Mouse (Mus musculus) limb, embryonic 12.5 days (tissue): Measurements from ENCODE around the gene Btg1. TPM values are rescaled to one million over a fixed set of nuclear protein-coding genes. Genes with fewer than 3 reads are reported as not detected.

Experiments used
- ATAC-seq: fragments of 200-750 bp; cut with Nextera tagmentation; 2 replicates; pipeline ENCODE4 v1.8.0; 2017; ENCODE audit warnings: low read depth, moderate TSS enrichment; ENCODE audit not compliant: insufficient number of reproducible peaks, insufficient read depth, low FRiP score, low TSS enrichment
- H3K27ac ChIP-seq: fragments of 300-500 bp; sonication (generic); 2 replicates; pipeline ENCODE4 v1.5.1; 2016; ENCODE audit warnings: mild to moderate bottlenecking, moderate library complexity
- H3K27me3 ChIP-seq: fragments of 300-500 bp; sonication (generic); 2 replicates; pipeline ENCODE4 v1.6.1; 2016; ENCODE audit warnings: mild to moderate bottlenecking, moderate library complexity
- H3K36me3 ChIP-seq: fragments of 300-500 bp; sonication (generic); 2 replicates; pipeline ENCODE4 v1.6.1; 2016; ENCODE audit warnings: mild to moderate bottlenecking, moderate library complexity
- H3K4me1 ChIP-seq: fragments of 300-500 bp; sonication (generic); replicated peaks from 2 replicates; pipeline ENCODE4 v1.6.1; 2016
- H3K4me2 ChIP-seq: fragments of 300-500 bp; sonication (generic); 2 replicates; pipeline ENCODE4 v1.6.1; 2016; ENCODE audit warnings: mild to moderate bottlenecking, moderate library complexity
- H3K4me3 ChIP-seq: fragments of 300-500 bp; sonication (generic); replicated peaks from 2 replicates; pipeline ENCODE4 v1.5.1; 2016; ENCODE audit warnings: mild to moderate bottlenecking
- H3K9ac ChIP-seq: fragments of 300-500 bp; sonication (generic); replicated peaks from 2 replicates; pipeline ENCODE4 v1.6.1; 2016; ENCODE audit warnings: mild to moderate bottlenecking, moderate library complexity
- H3K9me3 ChIP-seq: fragments of 300-500 bp; sonication (generic); 2 replicates; pipeline ENCODE4 v1.6.1; 2016; ENCODE audit warnings: mild to moderate bottlenecking, moderate library complexity
- WGBS: fragments of 180-500 bp; shearing (Covaris S2); methylation state at CpG from one replicate; pipeline ENCODE4 v1.1.7; 2016; 5-methylcytosine and 5-hydroxymethylcytosine counted together
- polyA plus RNA-seq: library from polyadenylated mRNA; unstranded; fragments of >200 nt; fragmentation: Nextera tagmentation; extraction: Ambion mirVana; gene quantifications from 2 replicates; pipeline ENCODE4 v1.2.1, GENCODE M21; 2016

Btg1 gene
- polyA plus RNA-seq, 1 experiment from 2014 or later, result 59.8 TPM

DNA sequence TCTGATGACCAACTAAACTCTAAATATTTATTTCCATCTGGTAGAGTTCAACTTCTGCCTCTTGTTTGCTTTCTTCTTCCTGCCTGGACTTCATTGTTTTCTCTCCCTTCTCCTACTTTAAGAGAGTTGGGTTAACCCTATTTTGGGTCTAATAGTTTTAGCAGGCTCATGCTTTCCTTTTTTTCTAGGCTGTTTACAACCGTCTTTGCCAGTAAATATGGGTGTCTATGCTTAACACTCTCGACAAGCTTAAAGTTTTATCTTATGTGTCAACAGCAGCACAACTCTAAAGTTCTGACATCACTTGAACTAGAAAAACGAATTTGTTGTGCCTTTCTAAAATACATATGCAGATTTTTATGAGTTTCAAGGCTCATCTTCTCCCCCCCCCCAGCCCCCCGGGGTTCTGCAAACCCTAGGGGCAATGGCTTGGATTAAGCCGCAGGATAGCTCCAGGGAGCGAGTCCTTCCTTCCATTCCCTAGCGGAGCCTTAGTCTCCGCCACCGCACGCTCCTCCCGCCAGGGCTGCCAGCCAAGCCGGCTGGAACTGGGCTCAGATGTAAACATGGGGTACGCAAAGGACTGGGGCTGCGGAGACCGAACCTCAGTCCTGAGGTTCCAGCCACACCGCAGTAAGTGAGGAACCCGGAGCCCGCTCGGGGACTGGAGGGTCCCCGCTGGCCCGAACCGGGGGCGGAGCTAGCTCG lies 651 bp upstream of the Btg1 start:
- Histone ChIP-seq H3K9ac (peak overlapping the region; percentile 62), H3K27ac (peak overlapping the region; percentile 74), H3K4me3 (peak overlapping the region; percentile 98), H3K36me3 (peaks cover 14% of the 10 kb centered on the region), H3K9me3 (no peaks in the 10 kb centered on the region), H3K4me1 (peaks cover 18% of the 10 kb centered on the region), H3K4me2 (peak overlapping the region; percentile 59), H3K27me3 (no peaks in the 10 kb centered on the region)
- no peak for ATAC-seq
- 1% methylated on average over 24 of the region's 24 CpGs for WGBS

DNA sequence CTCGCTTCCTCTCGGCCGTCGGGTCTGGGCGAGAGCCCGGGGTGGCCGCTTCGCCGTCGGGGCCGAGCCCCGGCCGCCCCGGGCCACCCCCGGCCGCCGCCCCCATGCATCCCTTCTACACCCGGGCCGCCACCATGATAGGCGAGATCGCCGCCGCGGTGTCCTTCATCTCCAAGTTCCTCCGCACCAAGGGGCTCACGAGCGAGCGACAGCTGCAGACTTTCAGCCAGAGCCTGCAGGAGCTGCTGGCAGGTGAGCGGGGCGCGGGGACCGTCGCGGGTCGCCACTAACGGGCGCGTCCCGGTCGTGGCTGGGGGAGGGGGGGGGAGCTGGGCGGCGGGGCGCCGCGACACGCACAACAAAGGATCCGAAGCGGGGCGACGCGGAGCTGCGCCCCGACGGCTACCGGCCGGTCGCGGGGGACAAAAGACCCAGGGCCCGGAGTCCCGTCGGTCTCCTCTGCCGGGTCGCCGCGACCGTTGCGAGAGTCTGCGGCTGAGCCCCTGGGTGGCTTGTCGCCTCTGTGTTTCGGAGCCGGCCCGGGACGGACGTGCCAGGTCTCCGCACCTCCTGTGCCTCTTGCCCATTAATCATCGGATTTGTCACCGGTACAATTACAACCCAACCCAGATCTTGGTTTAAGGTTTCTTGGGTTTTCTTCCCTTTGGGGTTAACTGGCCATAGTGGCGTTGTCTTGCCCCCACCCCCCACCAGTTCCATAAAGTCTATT lies 580 bp downstream of the Btg1 start:
- H3K4me1 ChIP-seq, result peaks cover 29% of the 10 kb centered on the region
- peak overlapping the region; percentile 98 for H3K4me3 ChIP-seq
- peak; percentile 26 for ATAC-seq
- under 1% methylated on average over 76 of the region's 78 CpGs for WGBS
- H3K9me3 ChIP-seq, result no peaks in the 10 kb centered on the region
- peak overlapping the region; percentile 100 for H3K9ac ChIP-seq
- peak overlapping the region; percentile 96 for H3K27ac ChIP-seq
- peaks cover 25% of the 10 kb centered on the region for H3K36me3 ChIP-seq
- H3K27me3 ChIP-seq, result no peaks in the 10 kb centered on the region
- H3K4me2 ChIP-seq, result peak overlapping the region; percentile 59

DNA sequence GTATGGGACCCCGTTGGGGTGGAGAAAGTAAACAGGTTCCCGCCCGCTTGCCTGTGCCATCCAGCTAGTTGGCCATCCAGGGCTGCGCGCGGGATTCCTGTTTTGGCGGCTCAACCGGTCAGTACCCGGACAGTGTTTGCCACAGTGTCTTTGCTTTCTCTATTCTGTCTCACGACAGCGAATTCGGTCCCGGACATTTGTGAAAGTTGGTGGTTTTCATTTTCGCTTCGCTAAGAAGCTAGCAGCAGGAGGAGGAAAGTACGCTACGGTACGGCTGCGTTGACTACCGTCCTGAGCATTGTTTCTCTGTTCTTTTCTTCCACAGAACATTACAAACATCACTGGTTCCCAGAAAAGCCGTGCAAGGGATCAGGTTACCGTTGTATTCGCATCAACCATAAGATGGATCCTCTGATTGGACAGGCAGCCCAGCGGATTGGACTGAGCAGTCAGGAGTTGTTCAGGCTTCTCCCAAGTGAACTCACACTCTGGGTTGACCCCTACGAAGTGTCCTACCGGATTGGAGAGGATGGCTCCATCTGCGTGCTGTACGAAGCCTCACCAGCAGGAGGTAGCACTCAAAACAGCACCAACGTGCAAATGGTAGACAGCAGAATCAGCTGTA lies 1.3 kb downstream of the Btg1 start:
- no peak for ATAC-seq
- Histone ChIP-seq H3K36me3 (peaks cover 31% of the 10 kb centered on the region), H3K4me2 (peak overlapping the region; percentile 59), H3K27ac (peak overlapping the region; percentile 96), H3K9me3 (no peaks in the 10 kb centered on the region), H3K4me1 (peaks cover 34% of the 10 kb centered on the region), H3K4me3 (peak overlapping the region; percentile 98), H3K9ac (peak overlapping the region; percentile 100), H3K27me3 (no peaks in the 10 kb centered on the region)
- under 1% methylated on average over 29 of the region's 29 CpGs for WGBS

DNA sequence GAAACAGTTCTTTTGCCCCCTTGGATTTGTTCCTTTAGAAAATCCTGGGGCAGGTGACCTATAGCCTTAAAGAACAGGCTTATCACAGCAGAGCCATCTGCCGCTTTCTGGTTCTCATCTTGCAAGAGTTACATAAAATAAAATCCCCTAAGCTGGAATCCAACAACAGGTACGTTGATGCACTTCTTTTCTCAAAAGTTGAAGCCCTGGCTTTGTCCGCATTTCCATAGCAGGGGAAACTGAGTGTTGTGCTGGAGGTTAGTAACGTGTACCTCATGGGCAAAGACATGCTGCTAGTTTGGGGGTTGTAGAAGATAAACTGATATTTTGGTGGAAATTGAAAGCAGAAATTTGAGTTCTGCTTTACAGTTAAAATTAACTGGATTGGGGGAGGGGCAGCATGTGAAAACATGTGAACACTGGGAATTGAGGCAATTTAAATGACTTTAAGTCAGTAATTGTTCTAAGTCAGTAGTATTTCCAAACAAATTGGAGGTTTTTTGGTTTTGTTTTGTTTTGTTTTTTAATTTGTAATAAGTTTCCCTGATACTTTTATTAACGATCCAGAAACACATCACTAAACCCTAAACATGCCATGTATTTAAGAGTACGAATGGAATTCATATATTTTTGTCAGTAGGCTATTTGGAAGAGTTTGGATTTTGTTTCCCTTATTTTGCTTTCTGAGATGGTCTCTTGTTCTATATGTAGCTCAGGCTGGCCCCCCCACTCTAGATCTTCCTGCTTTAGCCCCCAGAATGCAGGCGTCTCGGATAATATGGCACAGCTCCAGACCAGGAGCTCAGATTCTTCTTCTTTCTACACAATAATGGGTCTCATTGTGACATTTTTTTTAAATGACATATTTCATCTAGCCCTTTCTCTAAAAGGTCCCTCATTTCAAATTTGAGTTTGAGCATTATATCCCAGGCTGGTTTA lies 3.4 kb downstream of the Btg1 start:
- no peaks in the 10 kb centered on the region for H3K27me3 ChIP-seq
- H3K9me3 ChIP-seq, result no peaks in the 10 kb centered on the region
- H3K36me3 ChIP-seq, result peaks cover 47% of the 10 kb centered on the region
- peaks cover 50% of the 10 kb centered on the region for H3K4me1 ChIP-seq
- WGBS, result 58% methylated on average over 8 of the region's 8 CpGs
- peak overlapping the region; percentile 50 for H3K4me3 ChIP-seq
- no peak for ATAC-seq
- peak overlapping the region; percentile 84 for H3K4me2 ChIP-seq
- H3K9ac ChIP-seq, result peak overlapping the region; percentile 66
- peak overlapping the region; percentile 29; the same call in 1 of the 2 replicates for H3K27ac ChIP-seq

DNA sequence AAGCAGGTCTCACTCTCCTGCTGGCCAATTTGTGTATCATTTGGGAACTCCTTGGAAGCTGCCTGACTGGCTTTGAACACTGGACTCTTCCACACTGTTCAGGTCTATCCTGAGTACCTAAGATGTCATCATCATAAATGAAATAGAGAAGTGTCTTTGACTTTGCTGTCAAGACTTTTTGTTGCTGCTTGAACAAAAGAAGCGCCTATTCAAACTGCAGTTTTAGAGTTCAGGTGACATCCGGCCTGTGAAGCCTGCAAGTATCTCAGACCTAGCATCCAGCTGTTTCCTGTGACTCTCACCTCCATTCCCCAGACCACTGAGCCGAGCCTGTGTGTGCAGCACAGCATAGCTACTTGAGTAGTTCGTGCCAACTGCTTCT lies 4.1 kb downstream of the Btg1 start:
- Histone ChIP-seq H3K27ac (peak overlapping the region; percentile 17; the same call in 1 of the 2 replicates), H3K36me3 (peaks cover 52% of the 10 kb centered on the region), H3K4me1 (peaks cover 55% of the 10 kb centered on the region), H3K9me3 (no peaks in the 10 kb centered on the region), H3K4me2 (peak overlapping the region; percentile 84), H3K27me3 (no peaks in the 10 kb centered on the region), H3K9ac (peak overlapping the region; percentile 45; the same call in 1 of the 2 replicates), H3K4me3 (peak overlapping the region; percentile 50)
- 48% methylated on average over 4 of the region's 4 CpGs for WGBS
- ATAC-seq, result no peak

DNA sequence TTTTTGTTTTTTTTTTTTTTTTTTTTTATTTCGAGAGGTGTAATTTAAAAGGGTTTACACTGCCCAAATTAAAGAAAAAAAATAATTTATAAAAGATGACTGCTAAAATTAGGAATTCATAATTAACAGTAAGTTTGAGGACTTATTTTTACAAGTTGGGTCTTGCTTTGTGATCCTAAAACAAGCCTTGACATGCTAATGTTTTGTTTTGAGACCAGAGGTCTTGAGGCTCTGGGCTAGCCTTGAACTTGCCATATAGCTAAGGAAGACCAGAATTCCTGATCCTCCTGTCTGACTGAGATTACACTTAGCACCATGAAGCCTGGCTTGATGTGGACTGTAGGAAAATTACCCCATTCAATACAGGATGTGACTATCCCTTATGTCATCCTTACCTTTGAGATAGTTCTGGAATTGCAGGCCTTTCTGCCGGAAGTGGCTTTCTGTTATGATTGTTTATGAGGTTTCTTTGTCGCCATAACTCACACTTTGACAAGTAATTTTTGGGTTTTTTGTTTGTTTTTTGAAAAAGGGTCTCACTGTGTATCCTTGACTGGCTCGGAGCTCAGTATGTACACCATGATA lies 4.6 kb downstream of the Btg1 start:
- no peaks in the 10 kb centered on the region for H3K9me3 ChIP-seq
- peaks cover 56% of the 10 kb centered on the region for H3K36me3 ChIP-seq
- peak overlapping the region; percentile 50 for H3K4me3 ChIP-seq
- H3K4me1 ChIP-seq, result peaks cover 58% of the 10 kb centered on the region
- no peaks in the 10 kb centered on the region for H3K27me3 ChIP-seq
- peak overlapping the region; percentile 84 for H3K4me2 ChIP-seq
- no peak overlapping the region for H3K9ac ChIP-seq
- no peak for ATAC-seq
- 77% methylated on average over 4 of the region's 4 CpGs for WGBS
- H3K27ac ChIP-seq, result no peak overlapping the region

DNA sequence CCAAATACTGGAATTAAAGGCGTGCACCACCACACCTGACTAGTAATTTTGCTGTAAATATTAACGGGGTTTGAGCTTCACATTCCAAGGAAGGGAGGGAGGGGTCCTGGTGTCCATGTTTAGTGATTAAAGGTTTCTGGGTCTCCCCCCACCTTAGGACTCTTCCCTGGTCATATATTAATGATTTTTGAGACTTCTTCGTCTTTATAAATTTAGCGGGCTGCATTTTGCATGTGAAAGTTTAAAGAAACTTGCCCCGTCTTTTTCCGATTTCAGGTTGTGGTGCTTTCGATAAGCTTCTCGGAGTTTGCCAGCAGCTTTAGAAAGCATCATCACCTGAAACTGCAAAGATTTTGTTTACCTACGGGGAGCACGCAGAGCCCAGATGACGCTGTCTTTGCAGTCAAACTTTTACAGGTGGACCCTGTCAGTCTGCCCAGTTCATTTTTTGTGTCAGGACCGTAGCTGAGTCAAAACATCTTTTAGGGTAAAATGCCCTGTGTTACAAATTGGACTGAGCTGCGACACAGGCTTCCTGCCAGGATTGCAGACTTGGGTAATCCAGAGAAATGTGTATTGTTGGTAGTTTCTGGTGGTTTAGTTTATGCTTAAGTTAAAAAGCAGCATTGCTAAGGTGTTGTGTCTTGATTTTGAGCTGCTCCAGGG lies 5.3 kb downstream of the Btg1 start:
- Histone ChIP-seq H3K4me2 (peak overlapping the region; percentile 84), H3K4me3 (peak overlapping the region; percentile 33), H3K9ac (0 out of 2 replicates have a peak overlapping the region, but pooled peaks have one; percentile 12), H3K4me1 (peaks cover 64% of the 10 kb centered on the region), H3K27ac (no peak overlapping the region), H3K9me3 (no peaks in the 10 kb centered on the region), H3K36me3 (peaks cover 63% of the 10 kb centered on the region), H3K27me3 (no peaks in the 10 kb centered on the region)
- WGBS, result 85% methylated on average over 13 of the region's 13 CpGs
- no peak for ATAC-seq

DNA sequence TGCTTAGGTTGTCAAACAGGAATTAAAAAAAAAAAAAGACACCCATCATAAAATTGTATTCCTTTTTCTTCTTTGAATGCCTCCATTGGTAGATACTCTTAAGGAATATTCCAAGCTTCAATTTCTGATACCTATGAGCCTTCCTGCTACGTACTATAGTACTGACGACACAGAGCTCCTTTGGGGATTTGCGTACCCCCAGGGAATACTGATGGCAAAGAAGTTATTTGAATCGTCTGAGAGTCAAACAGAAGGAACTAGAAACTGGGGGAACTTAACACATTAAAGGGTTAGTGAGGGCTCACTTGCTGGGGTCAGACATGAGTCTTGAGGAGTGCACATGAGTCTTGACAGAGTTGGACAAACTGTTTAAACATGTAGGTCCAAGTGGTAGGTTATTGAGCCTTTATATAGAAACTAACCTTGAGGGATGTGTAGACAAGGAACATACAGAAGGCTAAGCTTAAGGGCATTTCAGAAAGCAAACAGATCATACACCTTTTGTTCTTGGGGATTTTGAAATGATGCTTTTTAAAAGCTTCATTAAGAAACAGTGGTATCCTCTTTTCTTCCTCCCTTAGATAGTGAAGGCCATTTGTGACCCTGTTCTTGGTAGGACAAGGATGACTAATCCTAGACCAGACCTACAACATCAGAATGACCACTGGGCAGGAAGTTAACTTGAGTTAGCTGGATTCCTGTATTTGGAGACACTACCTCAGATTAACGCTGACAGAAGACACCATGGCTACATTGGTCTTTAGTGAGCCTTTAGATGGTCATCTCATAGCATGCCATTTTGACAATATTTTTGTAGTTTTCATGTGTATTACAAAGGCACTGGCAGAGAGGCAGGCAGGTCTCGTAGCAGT lies 6.2 kb downstream of the Btg1 start:
- no peak overlapping the region for H3K27ac ChIP-seq
- 78% methylated on average over 6 of the region's 6 CpGs for WGBS
- no peaks in the 10 kb centered on the region for H3K27me3 ChIP-seq
- peaks cover 68% of the 10 kb centered on the region for H3K36me3 ChIP-seq
- peak overlapping the region; percentile 16; the same call in 1 of the 2 replicates for H3K4me3 ChIP-seq
- peaks cover 64% of the 10 kb centered on the region for H3K4me1 ChIP-seq
- H3K9me3 ChIP-seq, result no peaks in the 10 kb centered on the region
- ATAC-seq, result no peak
- H3K9ac ChIP-seq, result no peak overlapping the region
- peak overlapping the region; percentile 84 for H3K4me2 ChIP-seq

DNA sequence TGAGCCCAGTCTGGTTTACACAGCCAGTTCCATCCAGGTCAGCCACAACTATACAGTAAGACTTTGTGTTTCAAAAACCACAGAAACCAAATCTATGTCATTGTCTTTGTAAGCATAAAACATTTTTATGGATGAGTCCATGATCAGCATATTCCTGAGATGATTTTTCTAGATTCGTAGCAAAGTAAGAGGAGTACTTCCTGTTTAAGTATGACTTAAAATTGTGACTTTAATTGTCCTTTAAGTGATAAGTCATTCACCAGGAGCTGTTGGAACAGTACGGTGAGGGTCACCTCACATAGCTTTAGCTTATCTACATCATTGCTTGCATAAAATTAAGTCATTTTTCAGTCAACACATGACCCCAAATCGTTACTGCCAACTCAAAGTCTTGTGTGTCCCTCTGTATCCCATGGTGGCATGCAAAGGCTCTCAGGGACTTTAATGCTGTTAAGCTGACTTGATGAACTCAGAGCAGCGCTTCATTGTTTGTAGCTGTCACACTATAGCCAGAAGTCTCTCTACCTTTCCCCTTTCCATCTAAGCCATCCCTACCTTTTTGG lies 6.9 kb downstream of the Btg1 start:
- peaks cover 64% of the 10 kb centered on the region for H3K4me1 ChIP-seq
- H3K36me3 ChIP-seq, result peaks cover 73% of the 10 kb centered on the region
- peak overlapping the region; percentile 84; the same call in 1 of the 2 replicates for H3K4me2 ChIP-seq
- no peak overlapping the region for H3K4me3 ChIP-seq
- ATAC-seq, result no peak
- WGBS, result 94% methylated on average over 4 of the region's 4 CpGs
- H3K27me3 ChIP-seq, result no peaks in the 10 kb centered on the region
- no peak overlapping the region for H3K9ac ChIP-seq
- no peak overlapping the region for H3K27ac ChIP-seq
- H3K9me3 ChIP-seq, result no peaks in the 10 kb centered on the region
